Mouse (Mus musculus) testis, adult 2 months (tissue): Measurements from ENCODE around the gene Car11. TPM values are rescaled to one million over a fixed set of nuclear protein-coding genes. Genes with fewer than 3 reads are reported as not detected.

Experiments
- H3K27ac ChIP-seq: fragments of 200-500 bp; 2 replicates; pipeline ENCODE4 v1.5.1; 2012; ENCODE audit warnings: low read depth, low read length; ENCODE audit not compliant: control insufficient read depth, insufficient read depth
- H3K27me3 ChIP-seq: fragments of 200-500 bp; 2 replicates; pipeline ENCODE4 v1.6.1; 2012; ENCODE audit warnings: mild to moderate bottlenecking, low read length, moderate library complexity; ENCODE audit not compliant: control insufficient read depth, insufficient read depth
- H3K36me3 ChIP-seq: fragments of 200-500 bp; 2 replicates; pipeline ENCODE4 v1.6.1; 2012; ENCODE audit warnings: mild to moderate bottlenecking, low read length; ENCODE audit not compliant: control insufficient read depth, insufficient read depth
- H3K4me1 ChIP-seq: fragments of 200-500 bp; 2 replicates; pipeline ENCODE4 v1.6.1; 2012; ENCODE audit warnings: low read length; ENCODE audit not compliant: control insufficient read depth, insufficient read depth
- H3K4me3 ChIP-seq: fragments of 200-500 bp; 2 replicates; pipeline ENCODE4 v1.5.1; 2012; ENCODE audit warnings: low read depth, mild to moderate bottlenecking, low read length, moderate library complexity, mixed read lengths; ENCODE audit not compliant: control insufficient read depth
- CTCF ChIP-seq: fragments of 200-500 bp; IDR thresholded peaks from 2 replicates; pipeline ENCODE4 v1.5.1; 2012; ENCODE audit warnings: low read depth, mild to moderate bottlenecking, inconsistent platforms, low read length, moderate library complexity; ENCODE audit not compliant: control insufficient read depth, insufficient read depth, insufficient replicate concordance
- POLR2A ChIP-seq: fragments of 200-500 bp; IDR thresholded peaks from 2 replicates; pipeline ENCODE4 v1.6.1; 2012; ENCODE audit warnings: low read depth, mild to moderate bottlenecking, inconsistent platforms, low read length, moderate library complexity; ENCODE audit not compliant: control insufficient read depth
- polyA plus RNA-seq: library from polyadenylated mRNA; depleted of rRNA; stranded (reverse); fragments of >200 nt; gene quantifications from 2 replicates; pipeline ENCODE4 v1.2.3, GENCODE M21; 2012

The Car11 gene
- polyA plus RNA-seq, 1 experiment: 3.3 TPM

DNA sequence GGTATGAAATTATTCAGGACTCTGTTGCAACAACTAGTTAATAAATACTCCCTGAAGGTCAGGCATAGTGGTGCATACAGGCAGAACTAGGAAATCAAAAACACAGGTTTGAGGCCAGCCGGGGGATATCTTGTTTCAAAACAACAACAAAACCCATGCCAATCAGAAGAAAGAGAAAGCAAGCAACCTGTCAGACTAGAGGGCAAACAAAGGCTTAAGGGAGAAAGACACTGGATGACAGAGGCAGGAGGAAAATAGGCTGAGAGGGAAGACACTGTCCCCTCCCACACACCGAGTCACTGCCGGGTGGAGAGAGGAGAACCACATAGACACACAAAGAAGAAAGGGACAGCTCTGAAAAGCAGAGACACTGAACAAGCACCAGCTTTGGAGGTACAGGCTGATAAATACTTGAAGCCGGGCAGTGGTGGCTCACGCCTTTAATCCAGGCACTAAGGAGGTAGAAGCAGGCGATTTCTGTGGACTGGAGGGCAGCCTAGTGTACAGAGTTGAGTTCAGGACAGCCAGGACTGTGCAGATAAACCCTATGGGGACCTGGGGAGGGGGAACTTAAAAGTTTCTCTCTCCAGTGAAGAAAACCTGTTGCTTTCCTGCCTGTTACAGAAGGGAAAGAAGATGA is 14.4 kb downstream of the Car11 start:
- peak overlapping the region; percentile 75 for H3K27ac ChIP-seq
- TF ChIP-seq POLR2A (no peak; the same call in 1 of the 2 replicates), CTCF (no peak)

GRCm38 (mm10) chr7:45714630-45715089 is 15.0 kb downstream of the Car11 start:
- peak overlapping the region; percentile 75 for H3K27ac ChIP-seq
- TF ChIP-seq CTCF: no peak
- TF ChIP-seq POLR2A: no peak
- peaks cover 4% of the 10 kb centered on the region for H3K36me3 ChIP-seq
- peak overlapping the region; percentile 94 for H3K4me3 ChIP-seq
- no peaks in the 10 kb centered on the region for H3K27me3 ChIP-seq
- peaks cover 23% of the 10 kb centered on the region for H3K4me1 ChIP-seq

More for the DNA sequence above, 14.4 kb downstream of the Car11 start:
- H3K36me3 ChIP-seq: peaks cover 4% of the 10 kb centered on the region
- peaks cover 26% of the 10 kb centered on the region for H3K4me1 ChIP-seq
- no peaks in the 10 kb centered on the region for H3K27me3 ChIP-seq
- H3K4me3 ChIP-seq: peak overlapping the region; percentile 94

- Histone ChIP-seq H3K36me3 (peaks cover 4% of the 10 kb centered on the region), H3K4me3 (peak within 1 kb of the TSS; percentile 94), H3K27ac (peak within 1 kb of the TSS; percentile 75), H3K4me1 (peaks cover 22% of the 10 kb centered on the region), H3K27me3 (no peaks in the 10 kb centered on the region)
- TF ChIP-seq POLR2A: peak; percentile 62; the same call in 1 of the 2 replicates
- TF ChIP-seq CTCF: no peak
Observed at GRCm38 (mm10) chr7:45715090-45715708, 15.6 kb downstream of the Car11 start, which contains the start of gene Rpl18. Rpl18 (plus strand) TSS chr7:45715457.

GRCm38 (mm10) chr7:45715741-45716459 is 16.3 kb downstream of the Car11 start:
- Histone ChIP-seq H3K27me3 (no peaks in the 10 kb centered on the region), H3K4me1 (peaks cover 21% of the 10 kb centered on the region), H3K27ac (peak overlapping the region; percentile 51), H3K36me3 (peaks cover 4% of the 10 kb centered on the region), H3K4me3 (peak overlapping the region; percentile 94)
- TF ChIP-seq POLR2A (no peak), CTCF (no peak)

DNA sequence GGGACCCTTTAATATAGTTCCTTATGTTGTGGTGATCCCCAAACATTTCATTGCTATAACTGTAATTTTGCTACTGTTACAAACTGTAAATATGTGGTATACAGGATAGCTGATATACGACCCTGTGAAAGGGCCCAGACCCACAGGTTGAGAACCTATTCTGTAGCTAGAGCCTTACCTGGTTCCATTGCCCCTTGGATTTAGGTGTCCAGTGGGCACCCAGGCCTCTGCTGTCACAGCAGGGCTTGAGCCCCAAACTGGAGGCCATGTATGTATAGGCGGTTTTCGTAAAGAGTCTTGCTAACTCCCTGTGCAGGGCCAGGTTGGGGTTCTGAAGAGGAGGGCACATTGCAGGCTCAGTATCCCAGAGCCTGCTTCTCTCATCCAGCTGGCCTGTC is 16.8 kb downstream of the Car11 start:
- no peaks in the 10 kb centered on the region for H3K27me3 ChIP-seq
- no peak overlapping the region for H3K27ac ChIP-seq
- peaks cover 4% of the 10 kb centered on the region for H3K36me3 ChIP-seq
- peaks cover 20% of the 10 kb centered on the region for H3K4me1 ChIP-seq
- peak overlapping the region; percentile 94 for H3K4me3 ChIP-seq
- TF ChIP-seq CTCF (no peak), POLR2A (no peak)

DNA sequence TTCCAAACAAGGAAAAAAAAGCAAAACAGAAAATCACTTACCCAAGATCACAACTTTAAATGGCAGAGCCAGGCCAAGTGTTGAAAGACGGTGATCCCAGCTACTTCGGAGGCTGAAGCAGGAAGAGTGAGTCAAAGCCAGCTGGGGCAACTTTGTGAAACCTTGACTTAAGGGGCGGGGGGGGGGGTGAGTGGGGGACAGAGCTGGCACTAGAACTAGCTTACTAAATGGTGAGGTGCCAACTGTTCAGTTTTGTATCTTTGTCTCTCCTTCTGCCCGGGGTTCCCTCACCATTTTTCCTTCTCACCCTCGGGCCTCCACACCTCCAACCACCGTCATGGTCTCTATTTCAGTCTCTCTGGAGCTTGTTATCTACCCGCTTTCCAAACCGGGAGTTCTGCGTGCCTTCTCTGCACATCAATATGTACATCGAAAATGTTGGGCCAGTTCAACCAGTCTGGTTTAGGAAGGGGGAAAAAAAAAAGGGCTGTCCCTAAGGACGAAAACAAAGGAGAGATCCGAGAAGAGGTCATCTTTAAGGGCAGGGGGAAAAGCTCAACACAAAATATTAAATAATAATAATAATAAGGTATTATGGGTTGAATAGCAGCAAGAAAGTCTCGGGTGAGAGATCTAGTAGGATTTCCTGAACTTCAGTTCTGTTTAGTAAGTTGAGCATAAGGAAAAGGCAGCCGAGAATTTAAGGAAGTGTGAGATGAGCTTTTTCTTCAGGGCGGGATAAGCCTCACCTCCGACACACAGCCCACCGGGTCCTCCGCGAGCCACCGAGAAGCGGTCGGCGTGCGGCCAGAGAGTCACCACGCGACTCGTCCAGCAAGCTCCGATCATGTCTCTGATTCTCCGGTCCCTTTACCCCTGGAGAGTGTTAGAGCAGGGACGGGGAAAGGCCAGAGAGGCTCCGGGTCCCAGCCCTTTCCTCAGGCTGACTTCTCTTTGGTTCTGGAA is 17.6 kb downstream of the Car11 start:
- H3K4me1 ChIP-seq: peaks cover 16% of the 10 kb centered on the region
- peak overlapping the region; percentile 92 for H3K27ac ChIP-seq
- peaks cover 4% of the 10 kb centered on the region for H3K36me3 ChIP-seq
- H3K4me3 ChIP-seq: peak overlapping the region; percentile 94
- no peaks in the 10 kb centered on the region for H3K27me3 ChIP-seq
- TF ChIP-seq CTCF: no peak
- TF ChIP-seq POLR2A: no peak
